Mouse (Mus musculus) brain, adult 10 weeks (tissue): ENCODE data around the gene Wdr18. TPM values are rescaled to one million over a fixed set of nuclear protein-coding genes. Genes with fewer than 3 reads are reported as not detected.

Source experiments
- polyA plus RNA-seq: library from polyadenylated mRNA; stranded (reverse); fragments of 350-450 nt; fragmentation: Illumina TruSeq; extraction: RNeasy Lipid Tissue Mini Kit (QIAGEN cat#74804); gene quantifications from one replicate; pipeline ENCODE4 v1.2.3, GENCODE M21; 2015; ENCODE audit warnings: low read depth, low replicate concordance

The Wdr18 gene
- polyA plus RNA-seq = 34.3 TPM

GRCm38 (mm10) chr10:79959847-79960601 lies at the start of gene Wdr18:
Gene Wdr18 (plus strand): TSS chr10:79960152.

GRCm38 (mm10) chr10:79910556-79910955 lies 49.4 kb upstream of the Wdr18 start, which contains the start of gene Gm26602:
Gene Gm26602 (plus strand): TSS chr10:79910856.

GRCm38 (mm10) chr10:79916808-79917531 lies 43.0 kb upstream of the Wdr18 start, which contains the start of gene Kiss1r:
Gene Kiss1r (plus strand): TSS chr10:79916971.

GRCm38 (mm10) chr10:79920958-79921535 lies 38.9 kb upstream of the Wdr18 start, which contains the start of gene R3hdm4:
Gene R3hdm4 (minus strand): TSS chr10:79921208.

GRCm38 (mm10) chr10:79926491-79927323 lies 33.2 kb upstream of the Wdr18 start, which contains the start of gene Arid3a:
Gene Arid3a (plus strand): TSS chr10:79927043.

GRCm38 (mm10) chr10:79970415-79971182 lies 10.6 kb downstream of the Wdr18 start, which contains the start of gene Grin3b:
Gene Grin3b (plus strand): TSS chr10:79970715.

GRCm38 (mm10) chr10:79984195-79984816 lies 24.4 kb downstream of the Wdr18 start, which contains the start of gene Tmem259:
Gene Tmem259 (minus strand): TSS chr10:79984330.

GRCm38 (mm10) chr10:79988506-79989271 lies 28.7 kb downstream of the Wdr18 start, which contains the start of gene Cnn2:
Gene Cnn2 (plus strand): TSS chr10:79988584.

GRCm38 (mm10) chr10:79996272-79997033 lies 36.5 kb downstream of the Wdr18 start, which contains the start of gene Abca7:
Gene Abca7 (plus strand): TSS chr10:79996494.

GRCm38 (mm10) chr10:80016511-80016910 lies 56.6 kb downstream of the Wdr18 start, which contains the start of gene Arhgap45:
Gene Arhgap45 (plus strand): TSS chr10:80016653.

Other genes starting within 250 kb of the Wdr18 start
- 80.2 TPM for gene Hcn2, start 243.5 kb upstream of the Wdr18 start, polyA plus RNA-seq
- 35.3 TPM for gene Polrmt, start 213.6 kb upstream of the Wdr18 start, polyA plus RNA-seq
- gene Fgf22, start 205.1 kb upstream of the Wdr18 start, polyA plus RNA-seq = 4.3 TPM
- gene Rnf126, start 193.2 kb upstream of the Wdr18 start, polyA plus RNA-seq = 69.6 TPM
- 2.0 TPM for gene Fstl3, start 182.9 kb upstream of the Wdr18 start, polyA plus RNA-seq
- 0.85 TPM for gene Prss57, start 169.2 kb upstream of the Wdr18 start, polyA plus RNA-seq
- 175 TPM for gene Palm, start 166.6 kb upstream of the Wdr18 start, polyA plus RNA-seq
- not detected for gene Misp, start 139.2 kb upstream of the Wdr18 start, polyA plus RNA-seq
- gene Ptbp1, start 105.7 kb upstream of the Wdr18 start, polyA plus RNA-seq = 25.7 TPM
- 3.6 TPM for gene Prtn3, start 85.7 kb upstream of the Wdr18 start, polyA plus RNA-seq
- gene Plppr3, start 85.5 kb upstream of the Wdr18 start, polyA plus RNA-seq = 49.3 TPM
- not detected for gene Elane, start 73.9 kb upstream of the Wdr18 start, polyA plus RNA-seq
- not detected for gene Cfd, start 69.3 kb upstream of the Wdr18 start, polyA plus RNA-seq
- 32.0 TPM for gene Med16, start 51.2 kb upstream of the Wdr18 start, polyA plus RNA-seq
- not detected for gene Gm26602, start 49.3 kb upstream of the Wdr18 start, polyA plus RNA-seq
- 4.0 TPM for gene Kiss1r, start 43.2 kb upstream of the Wdr18 start, polyA plus RNA-seq
- gene R3hdm4, start 38.9 kb upstream of the Wdr18 start, polyA plus RNA-seq = 241 TPM
- 2.3 TPM for gene Arid3a, start 33.1 kb upstream of the Wdr18 start, polyA plus RNA-seq
- not detected for gene Grin3b, start 10.6 kb downstream of the Wdr18 start, polyA plus RNA-seq
- gene Tmem259, start 24.2 kb downstream of the Wdr18 start, polyA plus RNA-seq = 89.3 TPM
- gene Cnn2, start 28.4 kb downstream of the Wdr18 start, polyA plus RNA-seq = 6.4 TPM
- 8.2 TPM for gene Abca7, start 36.3 kb downstream of the Wdr18 start, polyA plus RNA-seq
- gene Arhgap45, start 56.5 kb downstream of the Wdr18 start, polyA plus RNA-seq = 3.5 TPM
- gene Polr2e, start 79.6 kb downstream of the Wdr18 start, polyA plus RNA-seq = 134 TPM
- gene Gpx4, start 87.0 kb downstream of the Wdr18 start, polyA plus RNA-seq = 889 TPM
- 11.7 TPM for gene Sbno2, start 145.4 kb downstream of the Wdr18 start, polyA plus RNA-seq
- 71.6 TPM for gene Stk11, start 155.7 kb downstream of the Wdr18 start, polyA plus RNA-seq
- gene Atp5d, start 178.5 kb downstream of the Wdr18 start, polyA plus RNA-seq = 443 TPM
- gene Cbarp, start 180.7 kb downstream of the Wdr18 start, polyA plus RNA-seq = 231 TPM
- 29.1 TPM for gene Midn, start 188.1 kb downstream of the Wdr18 start, polyA plus RNA-seq
- 124 TPM for gene Cirbp, start 205.8 kb downstream of the Wdr18 start, polyA plus RNA-seq
- gene 1600002K03Rik, start 212.8 kb downstream of the Wdr18 start, polyA plus RNA-seq = 10.3 TPM
- gene Efna2, start 219.3 kb downstream of the Wdr18 start, polyA plus RNA-seq = 4.6 TPM